Mouse (Mus musculus) naive thymus-derived CD4-positive, alpha-beta T cell, adult 2 months (primary cell): ENCODE results near the gene Med24.

Experiments used
- DNase-seq: peaks from one replicate; pipeline ENCODE4 v3.0.0-alpha.2; 2011; ENCODE audit warnings: low read depth

Gene Med24

GRCm38 (mm10) chr11:98729119-98729588 is at the start of gene Med24:
TSS of gene Med24 (minus strand) at chr11:98729435.
- DNase-seq, result peak; percentile 94

GRCm38 (mm10) chr11:98777888-98778287 is 48.7 kb upstream of the Med24 start:
- no peak for DNase-seq

GRCm38 (mm10) chr11:98776843-98777590 is 47.8 kb upstream of the Med24 start:
- no peak for DNase-seq

- no peak for DNase-seq
These were observed 47.0 kb upstream of the Med24 start for GRCm38 (mm10) chr11:98776052-98776764.

GRCm38 (mm10) chr11:98775348-98776051 is 46.3 kb upstream of the Med24 start:
- peak; percentile 81 for DNase-seq

GRCm38 (mm10) chr11:98774582-98775347 is 45.5 kb upstream of the Med24 start, which contains the start of gene Nr1d1:
TSS of gene Nr1d1 (minus strand) at chr11:98775333.
- DNase-seq, result peak; percentile 49

- peak; percentile 96 for DNase-seq
These were observed 44.5 kb upstream of the Med24 start for GRCm38 (mm10) chr11:98773635-98774295.

- no peak for DNase-seq
These were observed 43.5 kb upstream of the Med24 start for GRCm38 (mm10) chr11:98772667-98773171.

- DNase-seq, result no peak
These were observed 42.8 kb upstream of the Med24 start for GRCm38 (mm10) chr11:98771844-98772525.

GRCm38 (mm10) chr11:98771131-98771530 is 41.9 kb upstream of the Med24 start:
- DNase-seq, result no peak

- DNase-seq, result no peak
These were observed 41.1 kb upstream of the Med24 start for GRCm38 (mm10) chr11:98770096-98770975.

GRCm38 (mm10) chr11:98769007-98769954 is 40.0 kb upstream of the Med24 start:
- DNase-seq, result no peak

- DNase-seq, result no peak
These were observed 39.1 kb upstream of the Med24 start for GRCm38 (mm10) chr11:98768127-98769006.

GRCm38 (mm10) chr11:98767713-98768112 is 38.5 kb upstream of the Med24 start:
- DNase-seq, result no peak

GRCm38 (mm10) chr11:98767276-98767675 is 38.0 kb upstream of the Med24 start:
- no peak for DNase-seq

- no peak for DNase-seq
These were observed 37.6 kb upstream of the Med24 start for GRCm38 (mm10) chr11:98766816-98767215.

- no peak for DNase-seq
These were observed 37.1 kb upstream of the Med24 start for GRCm38 (mm10) chr11:98766346-98766745.
